Mouse (Mus musculus): Measurements from ENCODE around the gene Padi4. TPM values are rescaled to one million over a fixed set of nuclear protein-coding genes. Genes with fewer than 3 reads are reported as not detected.

Padi4 gene
- polyA plus RNA-seq, 1 experiment from 2014 or later, result 0.19 TPM

DNA sequence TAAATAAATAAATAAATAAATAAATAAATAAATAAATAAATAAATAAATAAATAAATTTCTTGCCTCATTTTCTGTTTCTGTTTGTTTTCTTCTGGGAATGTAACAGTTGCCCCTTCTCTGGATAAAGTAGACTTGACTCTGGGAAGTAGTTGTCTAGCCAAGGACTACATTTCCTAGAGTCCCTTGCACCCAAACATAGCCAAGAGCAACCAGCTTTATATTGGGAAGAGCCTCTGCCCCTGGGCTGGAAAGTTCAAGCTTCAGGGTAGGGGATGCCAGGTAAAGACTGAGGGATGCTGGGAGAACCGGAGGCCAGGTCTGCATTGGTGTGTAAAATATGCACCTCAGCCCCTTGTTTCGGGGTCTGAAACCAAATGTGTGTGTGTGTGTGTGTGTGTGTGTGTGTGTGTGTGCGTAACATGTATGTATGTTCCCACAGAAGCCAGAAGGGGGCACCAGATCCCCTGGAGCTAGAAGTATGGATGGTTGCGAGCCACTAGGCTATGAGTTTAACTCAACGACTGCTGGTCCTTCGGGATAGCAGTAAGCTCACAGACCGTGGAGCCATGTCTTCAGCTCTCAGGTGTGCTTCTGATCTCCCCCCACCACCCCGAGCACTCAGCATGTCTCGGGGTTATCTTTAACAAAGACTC lies 10.4 kb upstream of the Padi4 start:
- Histone ChIP-seq H3K9me3 (no peaks in the 10 kb centered on the region), H3K4me1 (replicated peaks) (peaks cover 3% of the 10 kb centered on the region; the same call in 1 of the 2 replicates), H3K9ac (replicated peaks) (no peak overlapping the region), H3K27ac (no peak overlapping the region), H3K36me3 (no peaks in the 10 kb centered on the region), H3K4me3 (replicated peaks) (no peak overlapping the region), H3K4me2 (replicated peaks) (no peak overlapping the region), H3K27me3 (no peaks in the 10 kb centered on the region)
- ATAC-seq, result no peak
- 96% methylated on average over 9 of the region's 9 CpGs for WGBS

DNA sequence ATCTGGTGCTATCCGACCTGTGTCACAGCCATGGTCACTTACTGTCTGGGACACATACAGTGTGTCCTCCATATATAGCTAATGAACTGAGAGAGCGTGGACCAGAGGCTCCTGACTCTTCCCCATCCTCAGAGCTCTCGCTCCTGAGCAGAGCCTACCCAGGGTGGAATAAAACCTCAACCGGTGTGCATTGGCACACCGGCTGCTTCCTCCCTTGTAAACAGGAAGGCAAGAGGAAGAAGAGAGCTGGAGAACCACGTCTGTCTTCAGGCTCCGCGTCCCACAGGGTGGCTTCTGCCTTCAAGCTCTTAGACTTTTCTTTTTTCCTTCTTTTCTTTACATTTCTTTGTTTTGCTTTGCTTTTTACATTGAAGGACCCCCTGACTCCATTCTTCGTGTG lies 8.8 kb upstream of the Padi4 start:
- H3K27me3 ChIP-seq, result no peaks in the 10 kb centered on the region
- no peaks in the 10 kb centered on the region for H3K9me3 ChIP-seq
- no peak overlapping the region for H3K27ac ChIP-seq
- no peaks in the 10 kb centered on the region for H3K36me3 ChIP-seq
- H3K4me3 ChIP-seq (replicated peaks), result no peak overlapping the region
- no peak for ATAC-seq
- H3K4me1 ChIP-seq (replicated peaks), result peaks cover 3% of the 10 kb centered on the region; the same call in 1 of the 2 replicates
- H3K9ac ChIP-seq (replicated peaks), result no peak overlapping the region
- H3K4me2 ChIP-seq (replicated peaks), result no peak overlapping the region
- 90% methylated on average over 9 of the region's 9 CpGs for WGBS

DNA sequence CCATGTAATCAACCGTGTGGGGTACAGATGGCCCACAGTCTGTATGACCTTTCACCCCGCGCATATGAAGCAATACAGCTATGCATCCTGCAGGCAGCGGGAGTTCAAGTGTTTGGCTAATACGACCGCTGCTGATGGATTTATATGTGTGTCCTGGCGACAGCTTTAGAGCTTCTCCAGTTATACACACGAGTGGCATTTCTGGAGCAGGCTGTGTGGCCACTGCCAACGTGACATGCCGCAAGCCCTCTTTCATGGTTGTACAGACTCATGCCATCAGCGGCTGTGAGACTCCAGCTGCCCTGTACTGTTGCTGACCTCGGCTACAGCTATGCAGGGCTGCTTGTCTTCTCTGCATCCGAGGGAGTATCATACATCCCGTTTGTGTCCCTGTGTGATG lies 6.5 kb upstream of the Padi4 start:
- Histone ChIP-seq H3K27me3 (no peaks in the 10 kb centered on the region), H3K27ac (no peak overlapping the region), H3K9ac (replicated peaks) (no peak overlapping the region), H3K4me3 (replicated peaks) (no peak overlapping the region), H3K4me2 (replicated peaks) (no peak overlapping the region), H3K36me3 (no peaks in the 10 kb centered on the region), H3K9me3 (no peaks in the 10 kb centered on the region), H3K4me1 (replicated peaks) (peaks cover 3% of the 10 kb centered on the region; the same call in 1 of the 2 replicates)
- 91% methylated on average over 14 of the region's 14 CpGs for WGBS
- ATAC-seq, result no peak

DNA sequence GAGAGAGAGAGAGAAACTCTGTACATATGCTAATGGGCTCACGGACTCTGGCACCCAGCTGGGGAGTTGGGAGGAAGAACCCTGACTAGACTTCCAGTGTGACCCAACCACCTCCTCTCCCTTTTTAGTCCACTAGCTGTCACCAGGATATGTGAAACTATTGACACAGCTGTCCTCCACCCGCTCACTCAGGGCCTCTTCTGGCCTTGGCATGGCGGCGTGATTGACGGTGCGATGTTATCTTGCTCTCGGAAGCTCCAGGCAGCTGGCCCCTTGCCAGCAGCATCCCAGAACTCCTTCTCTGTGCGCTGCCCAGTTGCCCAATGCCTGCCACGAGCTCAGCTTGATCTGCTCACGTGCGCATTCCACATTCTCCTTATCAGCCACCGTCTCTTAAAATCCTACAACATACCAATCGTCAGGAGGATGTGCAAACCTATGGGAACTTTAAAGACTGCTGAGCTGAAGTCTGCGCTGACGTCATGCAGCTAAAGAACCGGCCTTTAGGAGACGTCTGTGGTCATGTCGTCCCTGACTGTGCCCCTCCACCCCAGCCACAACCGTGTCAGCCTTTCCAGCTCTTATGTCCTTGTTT lies 5.9 kb upstream of the Padi4 start:
- ATAC-seq, result peak; percentile 40; the same call in 1 of the 2 replicates
- Histone ChIP-seq H3K36me3 (no peaks in the 10 kb centered on the region), H3K4me3 (replicated peaks) (no peak overlapping the region), H3K4me1 (replicated peaks) (peaks cover 3% of the 10 kb centered on the region; the same call in 1 of the 2 replicates), H3K4me2 (replicated peaks) (no peak overlapping the region), H3K27me3 (no peaks in the 10 kb centered on the region), H3K27ac (no peak overlapping the region), H3K9ac (replicated peaks) (no peak overlapping the region), H3K9me3 (no peaks in the 10 kb centered on the region)
- 61% methylated on average over 19 of the region's 19 CpGs for WGBS

DNA sequence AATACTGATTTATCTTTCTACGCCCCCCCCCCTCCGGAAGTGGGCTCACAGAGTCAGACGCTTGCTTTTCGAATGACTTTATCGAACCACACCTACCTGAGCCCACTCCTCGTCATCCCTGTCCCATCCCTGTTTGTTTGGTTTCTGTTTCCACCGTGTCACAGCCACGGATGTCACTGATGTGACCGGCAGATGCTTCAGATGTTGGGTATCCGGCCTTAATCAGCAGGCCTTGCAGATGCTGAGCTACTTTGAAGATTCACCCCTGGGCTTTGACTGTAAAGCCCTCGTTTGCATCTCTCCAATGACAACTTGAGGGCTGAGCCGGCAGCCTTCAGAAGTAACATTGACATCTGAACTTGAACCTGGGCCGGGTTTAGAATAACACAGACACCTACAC lies 2.6 kb upstream of the Padi4 start:
- 75% methylated on average over 13 of the region's 13 CpGs for WGBS

GRCm38 (mm10) chr4:140775876-140776275 lies 1.8 kb upstream of the Padi4 start:
- ATAC-seq, result no peak
- Histone ChIP-seq H3K4me2 (replicated peaks) (no peak overlapping the region), H3K4me1 (replicated peaks) (peaks cover 3% of the 10 kb centered on the region; the same call in 1 of the 2 replicates), H3K9ac (replicated peaks) (no peak overlapping the region), H3K36me3 (no peaks in the 10 kb centered on the region), H3K27ac (no peak overlapping the region), H3K27me3 (no peaks in the 10 kb centered on the region), H3K9me3 (no peaks in the 10 kb centered on the region), H3K4me3 (replicated peaks) (no peak overlapping the region)
- 92% methylated on average over 10 of the region's 10 CpGs for WGBS

More for the DNA sequence above, 2.6 kb upstream of the Padi4 start:
- Histone ChIP-seq H3K4me1 (replicated peaks) (peaks cover 3% of the 10 kb centered on the region; the same call in 1 of the 2 replicates), H3K27ac (no peak overlapping the region), H3K36me3 (no peaks in the 10 kb centered on the region), H3K4me2 (replicated peaks) (no peak overlapping the region), H3K27me3 (no peaks in the 10 kb centered on the region), H3K9ac (replicated peaks) (no peak overlapping the region), H3K9me3 (no peaks in the 10 kb centered on the region), H3K4me3 (replicated peaks) (no peak overlapping the region)
- no peak for ATAC-seq

DNA sequence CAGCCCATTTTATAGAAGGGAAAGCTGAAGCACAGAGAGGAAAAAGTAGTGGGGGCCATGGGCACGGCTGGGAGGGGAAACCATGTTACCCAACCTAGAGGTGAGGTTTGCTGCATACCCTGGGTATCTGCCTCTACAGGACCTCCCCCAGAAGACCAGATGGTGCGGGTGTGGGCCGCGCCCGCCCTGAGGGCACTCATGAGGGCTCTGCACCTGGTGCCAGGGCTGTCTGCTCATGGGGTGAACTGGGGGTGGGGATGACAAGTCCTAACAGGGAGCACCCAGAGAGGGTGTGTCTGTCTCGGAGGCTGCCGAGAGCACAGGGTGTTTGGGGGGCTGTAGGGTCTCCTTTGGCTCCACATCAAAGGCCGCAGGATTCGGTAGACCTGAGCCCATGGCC lies 857 bp upstream of the Padi4 start:
- Histone ChIP-seq H3K4me2 (replicated peaks) (no peak overlapping the region), H3K4me1 (replicated peaks) (peaks cover 8% of the 10 kb centered on the region), H3K4me3 (replicated peaks) (no peak overlapping the region), H3K36me3 (no peaks in the 10 kb centered on the region), H3K9ac (replicated peaks) (no peak overlapping the region), H3K27ac (no peak overlapping the region), H3K9me3 (no peaks in the 10 kb centered on the region), H3K27me3 (no peaks in the 10 kb centered on the region)
- WGBS, result 87% methylated on average over 9 of the region's 9 CpGs
- no peak for ATAC-seq

GRCm38 (mm10) chr4:140771091-140771490 lies 2.9 kb downstream of the Padi4 start:
- no peaks in the 10 kb centered on the region for H3K27me3 ChIP-seq
- no peak overlapping the region for H3K4me2 ChIP-seq (replicated peaks)
- H3K4me3 ChIP-seq (replicated peaks), result no peak overlapping the region
- H3K27ac ChIP-seq, result no peak overlapping the region
- H3K36me3 ChIP-seq, result no peaks in the 10 kb centered on the region
- no peak for ATAC-seq
- no peaks in the 10 kb centered on the region for H3K9me3 ChIP-seq
- H3K9ac ChIP-seq (replicated peaks), result no peak overlapping the region
- H3K4me1 ChIP-seq (replicated peaks), result peaks cover 6% of the 10 kb centered on the region; the same call in 1 of the 2 replicates
- 49% methylated on average over 4 of the region's 4 CpGs for WGBS

GRCm38 (mm10) chr4:140770433-140770832 lies 3.6 kb downstream of the Padi4 start:
- Histone ChIP-seq H3K27me3 (no peaks in the 10 kb centered on the region), H3K4me2 (replicated peaks) (peak overlapping the region; percentile 26), H3K9me3 (no peaks in the 10 kb centered on the region), H3K4me1 (replicated peaks) (peaks cover 6% of the 10 kb centered on the region; the same call in 1 of the 2 replicates), H3K36me3 (no peaks in the 10 kb centered on the region), H3K9ac (replicated peaks) (no peak overlapping the region), H3K27ac (no peak overlapping the region), H3K4me3 (replicated peaks) (no peak overlapping the region)
- no peak for ATAC-seq
- 9% methylated on average over 13 of the region's 13 CpGs for whole genome bisulfite sequencing

- peaks cover 6% of the 10 kb centered on the region; the same call in 1 of the 2 replicates for H3K4me1 ChIP-seq (replicated peaks)
- no peaks in the 10 kb centered on the region for H3K36me3 ChIP-seq
- H3K4me3 ChIP-seq (replicated peaks), result no peak overlapping the region
- H3K4me2 ChIP-seq (replicated peaks), result no peak overlapping the region
- H3K9me3 ChIP-seq, result no peaks in the 10 kb centered on the region
- H3K27ac ChIP-seq, result no peak overlapping the region
- no peak overlapping the region for H3K9ac ChIP-seq (replicated peaks)
- 90% methylated on average over 5 of the region's 5 CpGs for WGBS
- ATAC-seq, result no peak
- H3K27me3 ChIP-seq, result no peaks in the 10 kb centered on the region
Observed at GRCm38 (mm10) chr4:140768973-140769372, 5.1 kb downstream of the Padi4 start.

- H3K9me3 ChIP-seq, result no peaks in the 10 kb centered on the region
- H3K27me3 ChIP-seq, result no peaks in the 10 kb centered on the region
- no peak overlapping the region for H3K4me3 ChIP-seq (replicated peaks)
- ATAC-seq, result no peak
- H3K4me1 ChIP-seq (replicated peaks), result peaks cover 6% of the 10 kb centered on the region; the same call in 1 of the 2 replicates
- WGBS, result 79% methylated on average over 3 of the region's 3 CpGs
- H3K36me3 ChIP-seq, result no peaks in the 10 kb centered on the region
- H3K4me2 ChIP-seq (replicated peaks), result no peak overlapping the region
- H3K27ac ChIP-seq, result no peak overlapping the region
- H3K9ac ChIP-seq (replicated peaks), result no peak overlapping the region
Observed at GRCm38 (mm10) chr4:140765936-140766335, 8.1 kb downstream of the Padi4 start.

DNA sequence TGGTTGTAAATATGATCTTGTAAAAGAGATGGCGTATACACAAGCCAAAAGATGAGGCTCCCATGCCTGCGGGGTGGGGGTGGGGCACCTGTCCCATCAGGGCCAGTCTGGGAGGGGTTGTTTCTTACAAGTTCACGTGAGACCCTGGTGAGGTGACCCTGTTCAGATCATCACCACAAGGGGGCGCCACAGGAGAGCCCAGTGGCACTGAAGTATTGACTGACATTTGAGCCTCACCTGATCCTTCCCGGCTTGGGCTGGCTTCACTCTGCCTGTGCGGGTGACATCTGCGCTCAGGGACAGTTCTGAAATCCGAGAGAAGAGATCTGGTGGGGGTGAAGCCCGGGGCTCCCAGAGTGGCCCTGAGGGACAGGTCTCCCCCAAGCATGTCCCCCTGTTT lies 10.9 kb downstream of the Padi4 start:
- Histone ChIP-seq H3K27ac (no peak overlapping the region), H3K27me3 (no peaks in the 10 kb centered on the region), H3K4me1 (replicated peaks) (peaks cover 2% of the 10 kb centered on the region), H3K4me3 (replicated peaks) (no peak overlapping the region), H3K4me2 (replicated peaks) (no peak overlapping the region), H3K9me3 (no peaks in the 10 kb centered on the region), H3K36me3 (no peaks in the 10 kb centered on the region), H3K9ac (replicated peaks) (no peak overlapping the region)
- WGBS, result 18% methylated on average over 9 of the region's 9 CpGs
- no peak for ATAC-seq

Measured in midbrain, embryonic 13.5 days (tissue).